Mouse (Mus musculus): ENCODE data around the gene Hdac1. TPM values are rescaled to one million over a fixed set of nuclear protein-coding genes. Genes with fewer than 3 reads are reported as not detected.

Hdac1 gene
- total RNA-seq (2015; ENCODE audit: low replicate concordance) (41.1 and 45.8 TPM in 2 replicates), total RNA-seq (2017; ENCODE audit: low replicate concordance) (27.0 and 42.9 TPM in 2 replicates)

GRCm38 (mm10) chr4:129542592-129543141 lies at the start of gene Hdac1:
TSS of gene Hdac1 (minus strand) at chr4:129542713.
- peak; percentile 93 for ATAC-seq (replicated peaks; ENCODE audit: low FRiP score, poor library complexity, severe bottlenecking)

- peak; percentile 89 for ATAC-seq (replicated peaks; ENCODE audit: low FRiP score, poor library complexity, severe bottlenecking)
Measured at GRCm38 (mm10) chr4:129588865-129589264, 46.4 kb upstream of the Hdac1 start.

GRCm38 (mm10) chr4:129586943-129587342 lies 44.4 kb upstream of the Hdac1 start:
- ATAC-seq (replicated peaks; ENCODE audit: low FRiP score, poor library complexity, severe bottlenecking), result no peak

GRCm38 (mm10) chr4:129585773-129586172 lies 43.3 kb upstream of the Hdac1 start:
- no peak for ATAC-seq (replicated peaks; ENCODE audit: low FRiP score, poor library complexity, severe bottlenecking)

GRCm38 (mm10) chr4:129584884-129585608 lies 42.5 kb upstream of the Hdac1 start:
- peak; percentile 73 for ATAC-seq (replicated peaks; ENCODE audit: low FRiP score, poor library complexity, severe bottlenecking)

- ATAC-seq (replicated peaks; ENCODE audit: low FRiP score, poor library complexity, severe bottlenecking), result no peak
Measured at GRCm38 (mm10) chr4:129584370-129584769, 41.9 kb upstream of the Hdac1 start.

- no peak for ATAC-seq (replicated peaks; ENCODE audit: low FRiP score, poor library complexity, severe bottlenecking)
Measured at GRCm38 (mm10) chr4:129582251-129582650, 39.7 kb upstream of the Hdac1 start.

- ATAC-seq (replicated peaks; ENCODE audit: low FRiP score, poor library complexity, severe bottlenecking), result no peak
Measured at GRCm38 (mm10) chr4:129580347-129580746, 37.8 kb upstream of the Hdac1 start.

GRCm38 (mm10) chr4:129578466-129578865 lies 36.0 kb upstream of the Hdac1 start, which contains the start of gene Fam167b:
TSS of gene Fam167b (minus strand) at chr4:129578549.
- ATAC-seq (replicated peaks; ENCODE audit: low FRiP score, poor library complexity, severe bottlenecking), result no peak

GRCm38 (mm10) chr4:129577688-129578087 lies 35.2 kb upstream of the Hdac1 start:
- no peak for ATAC-seq (replicated peaks; ENCODE audit: low FRiP score, poor library complexity, severe bottlenecking)

- ATAC-seq (replicated peaks; ENCODE audit: low FRiP score, poor library complexity, severe bottlenecking), result peak; percentile 51; the same call in 1 of the 2 replicates
Measured at GRCm38 (mm10) chr4:129576863-129577491, 34.5 kb upstream of the Hdac1 start.

- no peak for ATAC-seq (replicated peaks; ENCODE audit: low FRiP score, poor library complexity, severe bottlenecking)
Measured at GRCm38 (mm10) chr4:129575171-129575844, 32.8 kb upstream of the Hdac1 start.

GRCm38 (mm10) chr4:129573430-129573829 lies 30.9 kb upstream of the Hdac1 start, which contains the start of gene Lck:
TSS of gene Lck (minus strand) at chr4:129573641.
- ATAC-seq (replicated peaks; ENCODE audit: low FRiP score, poor library complexity, severe bottlenecking), result no peak

- ATAC-seq (replicated peaks; ENCODE audit: low FRiP score, poor library complexity, severe bottlenecking), result no peak
Measured at GRCm38 (mm10) chr4:129573093-129573370, 30.5 kb upstream of the Hdac1 start.

GRCm38 (mm10) chr4:129572236-129573092 lies 30.0 kb upstream of the Hdac1 start:
- ATAC-seq (replicated peaks; ENCODE audit: low FRiP score, poor library complexity, severe bottlenecking), result no peak

- ATAC-seq (replicated peaks; ENCODE audit: low FRiP score, poor library complexity, severe bottlenecking), result no peak
Measured at GRCm38 (mm10) chr4:129571551-129572084, 29.1 kb upstream of the Hdac1 start.

- no peak for ATAC-seq (replicated peaks; ENCODE audit: low FRiP score, poor library complexity, severe bottlenecking)
Measured at GRCm38 (mm10) chr4:129570028-129570427, 27.5 kb upstream of the Hdac1 start.

- no peak for ATAC-seq (replicated peaks; ENCODE audit: low FRiP score, poor library complexity, severe bottlenecking)
Measured at GRCm38 (mm10) chr4:129568366-129568765, 25.9 kb upstream of the Hdac1 start.

GRCm38 (mm10) chr4:129565139-129565538 lies 22.6 kb upstream of the Hdac1 start:
- no peak for ATAC-seq (replicated peaks; ENCODE audit: low FRiP score, poor library complexity, severe bottlenecking)

All from erythroblast, adult 5-6 weeks (primary cell).